Mouse (Mus musculus): Measurements from ENCODE around the gene Elmo1. TPM values are rescaled to one million over a fixed set of nuclear protein-coding genes. Genes with fewer than 3 reads are reported as not detected.

Gene Elmo1
- polyA plus RNA-seq, 1 experiment: not detected

GRCm38 (mm10) chr13:20353862-20354603 lies 263.6 kb downstream of the Elmo1 start:
- no peak overlapping the region for H3ac ChIP-seq (ENCODE audit: control insufficient read depth, insufficient read length, low read depth)
- no peaks in the 10 kb centered on the region for H3K79me3 ChIP-seq (ENCODE audit: low read depth)
- no peaks in the 10 kb centered on the region for H3K79me2 ChIP-seq (ENCODE audit: control insufficient read depth, insufficient read depth)
- no peaks in the 10 kb centered on the region for H3K36me3 ChIP-seq (ENCODE audit: control insufficient read depth, insufficient read depth)
- no peak for TF ChIP-seq FOSL1 (IDR thresholded peaks at IDR 0.05; ENCODE audit: insufficient read depth, low read length, poor library complexity, severe bottlenecking)
- no peak for TF ChIP-seq CEBPB (IDR thresholded peaks at IDR 0.05; ENCODE audit: low read depth)
- TF ChIP-seq CTCF (IDR thresholded peaks at IDR 0.05; ENCODE audit: control insufficient read depth, insufficient read depth, insufficient read length): no peak
- no peak for TF ChIP-seq MAX (IDR thresholded peaks at IDR 0.05)
- no peak for TF ChIP-seq MYOD1 (IDR thresholded peaks at IDR 0.05; ENCODE audit: control insufficient read depth, insufficient read length, low read depth)
- no peak for TF ChIP-seq USF1 (IDR thresholded peaks at IDR 0.05; ENCODE audit: low read depth)
- no peak for TF ChIP-seq MYOG (IDR thresholded peaks at IDR 0.05; ENCODE audit: control insufficient read depth, extremely low read depth, insufficient read length)
- H3K27me3 ChIP-seq (ENCODE audit: control insufficient read depth, insufficient read depth, insufficient read length): no peaks in the 10 kb centered on the region
- H3K4me3 ChIP-seq (ENCODE audit: insufficient read depth, poor library complexity, severe bottlenecking): no peak overlapping the region

GRCm38 (mm10) chr13:20354604-20354999 lies 264.2 kb downstream of the Elmo1 start:
- Histone ChIP-seq H3K79me3 (ENCODE audit: low read depth) (no peaks in the 10 kb centered on the region), H3ac (ENCODE audit: control insufficient read depth, insufficient read length, low read depth) (no peak overlapping the region), H3K36me3 (ENCODE audit: control insufficient read depth, insufficient read depth) (no peaks in the 10 kb centered on the region), H3K27me3 (ENCODE audit: control insufficient read depth, insufficient read depth, insufficient read length) (no peaks in the 10 kb centered on the region), H3K79me2 (ENCODE audit: control insufficient read depth, insufficient read depth) (no peaks in the 10 kb centered on the region), H3K4me3 (ENCODE audit: insufficient read depth, poor library complexity, severe bottlenecking) (no peak overlapping the region)
- TF ChIP-seq CEBPB (IDR thresholded peaks at IDR 0.05; ENCODE audit: low read depth) (no peak), MYOD1 (IDR thresholded peaks at IDR 0.05; ENCODE audit: control insufficient read depth, insufficient read length, low read depth) (no peak), USF1 (IDR thresholded peaks at IDR 0.05; ENCODE audit: low read depth) (no peak), MAX (IDR thresholded peaks at IDR 0.05) (no peak), FOSL1 (IDR thresholded peaks at IDR 0.05; ENCODE audit: insufficient read depth, low read length, poor library complexity, severe bottlenecking) (no peak), CTCF (IDR thresholded peaks at IDR 0.05; ENCODE audit: control insufficient read depth, insufficient read depth, insufficient read length) (no peak), MYOG (IDR thresholded peaks at IDR 0.05; ENCODE audit: control insufficient read depth, extremely low read depth, insufficient read length) (no peak)

GRCm38 (mm10) chr13:20362541-20362940 lies 272.1 kb downstream of the Elmo1 start:
- no peaks in the 10 kb centered on the region for H3K36me3 ChIP-seq (ENCODE audit: control insufficient read depth, insufficient read depth)
- H3K79me3 ChIP-seq (ENCODE audit: low read depth): no peaks in the 10 kb centered on the region
- no peak overlapping the region for H3K4me3 ChIP-seq (ENCODE audit: insufficient read depth, poor library complexity, severe bottlenecking)
- no peaks in the 10 kb centered on the region for H3K79me2 ChIP-seq (ENCODE audit: control insufficient read depth, insufficient read depth)
- H3ac ChIP-seq (ENCODE audit: control insufficient read depth, insufficient read length, low read depth): no peak overlapping the region
- TF ChIP-seq MYOG (IDR thresholded peaks at IDR 0.05; ENCODE audit: control insufficient read depth, extremely low read depth, insufficient read length): no peak
- TF ChIP-seq CEBPB (IDR thresholded peaks at IDR 0.05; ENCODE audit: low read depth): no peak
- TF ChIP-seq FOSL1 (IDR thresholded peaks at IDR 0.05; ENCODE audit: insufficient read depth, low read length, poor library complexity, severe bottlenecking): no peak
- TF ChIP-seq USF1 (IDR thresholded peaks at IDR 0.05; ENCODE audit: low read depth): no peak
- no peak for TF ChIP-seq MYOD1 (IDR thresholded peaks at IDR 0.05; ENCODE audit: control insufficient read depth, insufficient read length, low read depth)
- TF ChIP-seq CTCF (IDR thresholded peaks at IDR 0.05; ENCODE audit: control insufficient read depth, insufficient read depth, insufficient read length): no peak
- no peak for TF ChIP-seq MAX (IDR thresholded peaks at IDR 0.05)
- H3K27me3 ChIP-seq (ENCODE audit: control insufficient read depth, insufficient read depth, insufficient read length): no peaks in the 10 kb centered on the region

GRCm38 (mm10) chr13:20365828-20366593 lies 275.6 kb downstream of the Elmo1 start:
- no peak for TF ChIP-seq CEBPB (IDR thresholded peaks at IDR 0.05; ENCODE audit: low read depth)
- TF ChIP-seq MYOG (IDR thresholded peaks at IDR 0.05; ENCODE audit: control insufficient read depth, extremely low read depth, insufficient read length): no peak
- no peak for TF ChIP-seq CTCF (IDR thresholded peaks at IDR 0.05; ENCODE audit: control insufficient read depth, insufficient read depth, insufficient read length)
- no peak for TF ChIP-seq FOSL1 (IDR thresholded peaks at IDR 0.05; ENCODE audit: insufficient read depth, low read length, poor library complexity, severe bottlenecking)
- TF ChIP-seq MAX (IDR thresholded peaks at IDR 0.05): no peak
- no peak for TF ChIP-seq USF1 (IDR thresholded peaks at IDR 0.05; ENCODE audit: low read depth)
- TF ChIP-seq MYOD1 (IDR thresholded peaks at IDR 0.05; ENCODE audit: control insufficient read depth, insufficient read length, low read depth): no peak
- Histone ChIP-seq H3K27me3 (ENCODE audit: control insufficient read depth, insufficient read depth, insufficient read length) (no peaks in the 10 kb centered on the region), H3K4me3 (ENCODE audit: insufficient read depth, poor library complexity, severe bottlenecking) (no peak overlapping the region), H3K79me3 (ENCODE audit: low read depth) (no peaks in the 10 kb centered on the region), H3K36me3 (ENCODE audit: control insufficient read depth, insufficient read depth) (no peaks in the 10 kb centered on the region), H3K79me2 (ENCODE audit: control insufficient read depth, insufficient read depth) (no peaks in the 10 kb centered on the region), H3ac (ENCODE audit: control insufficient read depth, insufficient read length, low read depth) (no peak overlapping the region)

- TF ChIP-seq CEBPB (IDR thresholded peaks at IDR 0.05; ENCODE audit: low read depth) (no peak), CTCF (IDR thresholded peaks at IDR 0.05; ENCODE audit: control insufficient read depth, insufficient read depth, insufficient read length) (no peak), USF1 (IDR thresholded peaks at IDR 0.05; ENCODE audit: low read depth) (no peak), MAX (IDR thresholded peaks at IDR 0.05) (no peak), FOSL1 (IDR thresholded peaks at IDR 0.05; ENCODE audit: insufficient read depth, low read length, poor library complexity, severe bottlenecking) (no peak), MYOG (IDR thresholded peaks at IDR 0.05; ENCODE audit: control insufficient read depth, extremely low read depth, insufficient read length) (no peak), MYOD1 (IDR thresholded peaks at IDR 0.05; ENCODE audit: control insufficient read depth, insufficient read length, low read depth) (no peak)
- H3ac ChIP-seq (ENCODE audit: control insufficient read depth, insufficient read length, low read depth): no peak overlapping the region
- no peaks in the 10 kb centered on the region for H3K79me2 ChIP-seq (ENCODE audit: control insufficient read depth, insufficient read depth)
- H3K36me3 ChIP-seq (ENCODE audit: control insufficient read depth, insufficient read depth): no peaks in the 10 kb centered on the region
- no peak overlapping the region for H3K4me3 ChIP-seq (ENCODE audit: insufficient read depth, poor library complexity, severe bottlenecking)
- H3K79me3 ChIP-seq (ENCODE audit: low read depth): no peaks in the 10 kb centered on the region
- no peaks in the 10 kb centered on the region for H3K27me3 ChIP-seq (ENCODE audit: control insufficient read depth, insufficient read depth, insufficient read length)
Measured at GRCm38 (mm10) chr13:20370036-20370802, 279.8 kb downstream of the Elmo1 start.

Data from C2C12 (cell line).